Mouse (Mus musculus): ENCODE results near the gene Gm12800.
"Not testable (repeated sequence)": the region's sequence is repeated elsewhere in the genome, so short reads cannot be mapped to it uniquely, and the experiment has no call there.

Gm12800 gene

DNA sequence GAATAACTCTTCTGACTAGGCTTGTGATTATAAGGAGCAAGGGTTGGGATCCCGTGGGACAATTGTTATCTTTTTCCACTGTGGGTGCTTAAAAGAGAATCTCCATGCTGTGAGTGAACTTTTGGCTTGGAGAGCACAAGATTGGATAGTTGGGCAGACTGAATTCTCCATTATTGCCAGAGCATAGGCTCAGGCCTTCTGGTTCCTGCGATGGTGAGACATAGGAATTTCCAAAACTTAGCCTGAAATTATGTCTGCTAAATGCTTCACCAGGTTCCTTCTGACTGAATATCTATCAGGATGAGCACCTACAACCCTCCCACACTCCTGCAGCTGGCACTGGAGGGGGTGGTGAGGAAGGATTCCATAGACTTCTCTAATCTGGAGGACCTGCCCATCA lies at the start of gene Gm12800:
Gene Gm12800, plus strand, starts transcription at position 301 of the 400 bp plus-strand sequence.
- in situ Hi-C loops (cut with MboI, MseI), result loop anchor here in 1 of 2 experiments (10.0 kb wide), 1 partner anchor 1976 kb away; no protein-coding TSS in a partner anchor

- in situ Hi-C loops (cut with MboI, MseI), result no loop called here
These were observed 48.0 kb upstream of the Gm12800 start for GRCm38 (mm10) chr4:101860873-101861272.

GRCm38 (mm10) chr4:101862289-101862688 lies 46.6 kb upstream of the Gm12800 start:
- in situ Hi-C loops (cut with MboI, MseI), result no loop called here

GRCm38 (mm10) chr4:101872031-101872430 lies 36.9 kb upstream of the Gm12800 start:
- in situ Hi-C loops (cut with MboI, MseI), result loop anchor here in 1 of 2 experiments (10.0 kb wide), 1 partner anchor 1513 kb away; no protein-coding TSS in a partner anchor

DNA sequence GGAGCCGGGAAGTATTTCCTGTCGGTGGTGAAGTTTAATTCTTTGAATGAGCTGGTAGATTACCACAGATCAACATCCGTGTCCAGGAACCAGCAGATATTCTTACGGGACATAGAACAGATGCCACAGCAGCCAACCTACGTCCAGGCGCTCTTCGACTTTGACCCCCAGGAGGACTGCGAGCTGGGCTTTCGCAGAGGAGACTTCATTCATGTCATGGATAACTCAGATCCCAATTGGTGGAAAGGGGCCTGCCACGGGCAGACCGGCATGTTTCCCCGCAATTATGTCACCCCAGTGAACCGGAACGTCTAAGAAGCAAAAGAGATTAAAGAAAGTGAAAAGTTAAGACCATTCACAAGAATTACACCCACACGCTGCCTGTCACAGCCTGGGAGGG lies 33.2 kb upstream of the Gm12800 start:
- in situ Hi-C loops (cut with MboI, MseI), result loop anchor here in 1 of 2 experiments (10.0 kb wide), 1 partner anchor 1509 kb away; no protein-coding TSS in a partner anchor

DNA sequence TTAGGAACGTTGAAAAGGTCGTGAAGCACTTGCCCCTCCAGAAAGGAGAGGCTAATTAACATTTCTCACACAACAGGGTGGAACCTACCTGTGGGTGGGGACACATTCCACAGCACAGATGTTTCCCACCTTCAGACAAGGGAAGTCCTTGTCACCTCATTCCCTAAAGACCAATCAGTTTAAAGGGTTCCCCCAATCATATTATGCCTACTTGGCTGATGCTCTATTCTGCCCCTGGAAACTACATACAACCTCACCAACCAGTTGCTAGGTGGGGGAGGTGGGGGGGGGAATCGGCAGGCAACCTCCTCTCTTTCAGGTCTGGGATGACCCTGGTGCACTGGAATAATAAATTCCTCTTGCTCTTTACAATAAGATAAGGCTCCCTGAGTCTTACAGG lies 25.3 kb upstream of the Gm12800 start:
- in situ Hi-C loops (cut with MboI, MseI), result no loop called here

GRCm38 (mm10) chr4:101889377-101889776 lies 19.5 kb upstream of the Gm12800 start:
- in situ Hi-C loops (cut with MboI, MseI), result no loop called here

- in situ Hi-C loops (cut with MboI, MseI), result no loop called here
These were observed 15.1 kb upstream of the Gm12800 start, which contains the start of gene C130073F10Rik for GRCm38 (mm10) chr4:101893656-101894420. TSS of gene C130073F10Rik (minus strand) at chr4:101893789.

- in situ Hi-C loops (cut with MboI, MseI), result not testable (repeated sequence)
These were observed 31.2 kb downstream of the Gm12800 start, which contains the start of gene Gm12794 for GRCm38 (mm10) chr4:101940107-101940506. TSS of gene Gm12794 (plus strand) at chr4:101940407.

Measured in T-helper 17 cell (primary cell).